Mouse (Mus musculus): ENCODE data around the gene 1810046K07Rik. TPM values are rescaled to one million over a fixed set of nuclear protein-coding genes. Genes with fewer than 3 reads are reported as not detected.

The 1810046K07Rik gene
- total and polyA plus RNA-seq, 2 experiments from 2014 or later, result not detected

GRCm38 (mm10) chr9:51326619-51327554 is 1.8 kb downstream of the 1810046K07Rik start:
- Histone ChIP-seq H3K4me1 (ENCODE audit: insufficient read depth, low read length) (no peaks in the 10 kb centered on the region), H3K4me2 (ENCODE audit: low read depth, low read length, poor library complexity, severe bottlenecking) (no peak overlapping the region), H3K27me3 (ENCODE audit: insufficient read depth, low read length) (no peaks in the 10 kb centered on the region), H3K27ac (ENCODE audit: low read depth, low read length) (no peak overlapping the region), H3K36me3 (ENCODE audit: insufficient read depth, low read length) (no peaks in the 10 kb centered on the region), H3K9ac (replicated peaks; ENCODE audit: low read length, poor library complexity, severe bottlenecking) (no peak overlapping the region), H3K9me3 (ENCODE audit: low read length) (no peaks in the 10 kb centered on the region), H3K4me3 (ENCODE audit: low read depth, low read length) (no peak overlapping the region)
- no peak for TF ChIP-seq CTCF (IDR thresholded peaks at IDR 0.05)
- 86% methylated on average over 11 of the region's 11 CpGs for WGBS
- ATAC-seq (ENCODE audit: low FRiP score), result no peak
- no peak for DNase-seq (ENCODE audit: low spot score)

DNA sequence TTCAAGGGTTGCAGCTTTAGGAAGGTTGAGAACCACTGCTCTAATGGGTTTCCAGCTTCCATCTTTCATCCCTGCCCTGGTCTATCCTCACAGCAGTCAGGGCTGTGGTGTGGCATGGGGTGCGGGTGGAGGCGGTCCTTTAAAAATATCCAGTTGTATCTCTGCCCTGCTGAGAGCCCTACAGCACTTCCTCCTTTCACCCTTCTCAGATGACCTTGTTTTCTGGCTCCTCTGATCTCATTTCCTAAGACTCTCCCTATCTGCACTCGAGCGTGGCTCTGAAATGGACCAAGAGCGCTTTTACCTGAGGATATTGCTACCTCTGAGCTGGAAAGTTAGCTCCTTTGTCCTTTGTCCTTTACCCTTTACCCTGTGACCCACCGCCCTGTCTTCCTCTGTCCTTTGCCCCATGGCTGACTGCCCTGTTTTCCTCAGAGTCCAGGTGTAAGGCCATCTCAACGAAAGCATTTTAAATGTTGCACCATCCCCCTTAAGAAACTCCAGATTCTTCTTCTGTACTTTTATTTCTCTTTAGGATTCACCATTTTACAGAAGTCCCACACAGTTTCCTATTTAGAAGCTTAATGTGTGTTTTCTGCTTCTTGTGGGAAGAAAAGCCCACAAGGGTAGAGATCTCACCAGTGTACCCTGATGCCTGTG is 4.2 kb downstream of the 1810046K07Rik start:
- Histone ChIP-seq H3K4me1 (ENCODE audit: insufficient read depth, low read length) (no peaks in the 10 kb centered on the region), H3K27me3 (ENCODE audit: insufficient read depth, low read length) (no peaks in the 10 kb centered on the region), H3K9me3 (ENCODE audit: low read length) (no peaks in the 10 kb centered on the region), H3K4me2 (ENCODE audit: low read depth, low read length, poor library complexity, severe bottlenecking) (no peak overlapping the region), H3K4me3 (ENCODE audit: low read depth, low read length) (no peak overlapping the region), H3K9ac (replicated peaks; ENCODE audit: low read length, poor library complexity, severe bottlenecking) (no peak overlapping the region), H3K27ac (ENCODE audit: low read depth, low read length) (no peak overlapping the region), H3K36me3 (ENCODE audit: insufficient read depth, low read length) (no peaks in the 10 kb centered on the region)
- 87% methylated on average over 7 of the region's 7 CpGs for WGBS
- no peak for TF ChIP-seq CTCF (IDR thresholded peaks at IDR 0.05)
- DNase-seq (ENCODE audit: low spot score) (no peak), ATAC-seq (ENCODE audit: low FRiP score) (no peak)

DNA sequence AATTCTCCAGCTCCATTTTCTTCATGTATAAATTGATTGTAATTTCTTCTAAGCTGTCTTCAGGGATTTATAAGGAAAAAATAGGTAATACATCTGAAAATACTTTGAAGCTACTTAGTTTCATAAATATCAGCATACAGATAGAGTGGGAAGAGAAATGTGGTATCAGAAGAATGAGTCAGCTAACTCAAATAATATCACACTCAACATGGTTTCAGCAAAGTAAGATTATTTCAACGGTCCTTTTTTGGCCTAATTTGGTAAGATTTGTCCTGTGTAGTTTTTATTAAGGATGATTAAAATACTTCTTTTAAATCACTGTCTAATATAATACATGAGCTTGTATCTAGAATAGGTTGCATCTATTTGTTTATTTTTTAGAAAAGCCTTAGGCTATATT is 8.6 kb downstream of the 1810046K07Rik start:
- no peaks in the 10 kb centered on the region for H3K9me3 ChIP-seq (ENCODE audit: low read length)
- DNase-seq (ENCODE audit: low spot score), result no peak
- H3K9ac ChIP-seq (replicated peaks; ENCODE audit: low read length, poor library complexity, severe bottlenecking), result no peak overlapping the region
- H3K27me3 ChIP-seq (ENCODE audit: insufficient read depth, low read length), result no peaks in the 10 kb centered on the region
- WGBS, result 93% methylated on average over 1 of the region's 1 CpGs
- no peak overlapping the region for H3K27ac ChIP-seq (ENCODE audit: low read depth, low read length)
- no peak overlapping the region for H3K4me3 ChIP-seq (ENCODE audit: low read depth, low read length)
- no peaks in the 10 kb centered on the region for H3K4me1 ChIP-seq (ENCODE audit: insufficient read depth, low read length)
- H3K4me2 ChIP-seq (ENCODE audit: low read depth, low read length, poor library complexity, severe bottlenecking), result no peak overlapping the region
- no peaks in the 10 kb centered on the region for H3K36me3 ChIP-seq (ENCODE audit: insufficient read depth, low read length)
- no peak for TF ChIP-seq CTCF (IDR thresholded peaks at IDR 0.05)
- no peak for ATAC-seq (ENCODE audit: low FRiP score)

GRCm38 (mm10) chr9:51318246-51318645 is 10.5 kb downstream of the 1810046K07Rik start:
- no peaks in the 10 kb centered on the region for H3K36me3 ChIP-seq (ENCODE audit: insufficient read depth, low read length)
- no peak overlapping the region for H3K9ac ChIP-seq (replicated peaks; ENCODE audit: low read length, poor library complexity, severe bottlenecking)
- TF ChIP-seq CTCF (IDR thresholded peaks at IDR 0.05), result no peak
- H3K4me2 ChIP-seq (ENCODE audit: low read depth, low read length, poor library complexity, severe bottlenecking), result no peak overlapping the region
- ATAC-seq (ENCODE audit: low FRiP score), result no peak
- no peak overlapping the region for H3K27ac ChIP-seq (ENCODE audit: low read depth, low read length)
- H3K4me3 ChIP-seq (ENCODE audit: low read depth, low read length), result no peak overlapping the region
- 79% methylated on average over 4 of the region's 4 CpGs for WGBS
- H3K27me3 ChIP-seq (ENCODE audit: insufficient read depth, low read length), result no peaks in the 10 kb centered on the region
- no peaks in the 10 kb centered on the region for H3K4me1 ChIP-seq (ENCODE audit: insufficient read depth, low read length)
- DNase-seq (ENCODE audit: low spot score), result no peak
- no peaks in the 10 kb centered on the region for H3K9me3 ChIP-seq (ENCODE audit: low read length)

GRCm38 (mm10) chr9:51317322-51317721 is 11.4 kb downstream of the 1810046K07Rik start:
- 93% methylated on average over 4 of the region's 4 CpGs for WGBS
- H3K4me2 ChIP-seq (ENCODE audit: low read depth, low read length, poor library complexity, severe bottlenecking), result no peak overlapping the region
- no peaks in the 10 kb centered on the region for H3K4me1 ChIP-seq (ENCODE audit: insufficient read depth, low read length)
- no peak overlapping the region for H3K9ac ChIP-seq (replicated peaks; ENCODE audit: low read length, poor library complexity, severe bottlenecking)
- H3K36me3 ChIP-seq (ENCODE audit: insufficient read depth, low read length), result no peaks in the 10 kb centered on the region
- no peaks in the 10 kb centered on the region for H3K9me3 ChIP-seq (ENCODE audit: low read length)
- H3K4me3 ChIP-seq (ENCODE audit: low read depth, low read length), result no peak overlapping the region
- H3K27me3 ChIP-seq (ENCODE audit: insufficient read depth, low read length), result no peaks in the 10 kb centered on the region
- DNase-seq (ENCODE audit: low spot score) (no peak), ATAC-seq (ENCODE audit: low FRiP score) (no peak)
- no peak for TF ChIP-seq CTCF (IDR thresholded peaks at IDR 0.05)
- no peak overlapping the region for H3K27ac ChIP-seq (ENCODE audit: low read depth, low read length)

All from midbrain, postnatal 0 days (tissue).